Mouse (Mus musculus) forebrain, embryonic 10.5 days (tissue): ENCODE measurements around the gene Gm36245. TPM values are rescaled to one million over a fixed set of nuclear protein-coding genes. Genes with fewer than 3 reads are reported as not detected.

Experiments used
- DNase-seq: peaks from one replicate; pipeline ENCODE4 v3.0.0-alpha.2; 2017; ENCODE audit warnings: low spot score; ENCODE audit errors: extremely low spot score
- H3K27ac ChIP-seq: fragments of 300-500 bp; sonication (generic); 2 replicates; pipeline ENCODE4 v1.5.1; 2016; ENCODE audit warnings: mild to moderate bottlenecking
- H3K27me3 ChIP-seq: fragments of 300-500 bp; sonication (generic); 2 replicates; pipeline ENCODE4 v1.6.1; 2016; ENCODE audit warnings: mild to moderate bottlenecking; ENCODE audit not compliant: poor library complexity, severe bottlenecking
- H3K36me3 ChIP-seq: fragments of 300-500 bp; sonication (generic); replicated peaks from 2 replicates; pipeline ENCODE4 v1.6.1; 2016; ENCODE audit warnings: mild to moderate bottlenecking, moderate library complexity
- H3K4me1 ChIP-seq: fragments of 300-500 bp; sonication (generic); 2 replicates; pipeline ENCODE4 v1.6.1; 2016
- H3K4me3 ChIP-seq: fragments of 300-500 bp; sonication (generic); 2 replicates; pipeline ENCODE4 v1.5.1; 2016; ENCODE audit warnings: mild to moderate bottlenecking, moderate library complexity
- H3K9me3 ChIP-seq: fragments of 300-500 bp; sonication (generic); 2 replicates; pipeline ENCODE4 v1.6.1; 2016; ENCODE audit warnings: mild to moderate bottlenecking, moderate library complexity
- WGBS: fragments of 180-500 bp; shearing (Covaris S2); methylation state at CpG from one replicate; pipeline ENCODE4 v1.1.7; 2016; 5-methylcytosine and 5-hydroxymethylcytosine counted together
- polyA plus RNA-seq: library from polyadenylated mRNA; unstranded; fragments of >200 nt; fragmentation: Nextera tagmentation; extraction: Ambion mirVana; gene quantifications from 2 replicates; pipeline ENCODE4 v1.2.1, GENCODE M21; 2016

The Gm36245 gene
- not detected in 2 replicates for polyA plus RNA-seq

GRCm38 (mm10) chr15:77598958-77599357 is at the start of gene Gm36245:
Gene Gm36245 (plus strand): TSS chr15:77599258.
- 75% methylated on average over 1 of the region's 1 CpGs for WGBS
- no peaks in the 10 kb centered on the region for H3K36me3 ChIP-seq

GRCm38 (mm10) chr15:77561792-77562191 is 37.3 kb upstream of the Gm36245 start, which contains the start of gene 1700025B11Rik:
Gene 1700025B11Rik (minus strand): TSS chr15:77561892.
- DNase-seq, result no peak
- Histone ChIP-seq H3K4me1 (no peaks in the 10 kb centered on the region), H3K27me3 (no peaks in the 10 kb centered on the region), H3K9me3 (no peaks in the 10 kb centered on the region), H3K27ac (no peak within 1 kb of the TSS), H3K4me3 (no peak within 1 kb of the TSS), H3K36me3 (no peaks in the 10 kb centered on the region)

More at GRCm38 (mm10) chr15:77598958-77599357, at the start of gene Gm36245:
- no peak within 1 kb of the TSS for H3K4me3 ChIP-seq
- DNase-seq, result no peak
- no peaks in the 10 kb centered on the region for H3K9me3 ChIP-seq
- H3K27me3 ChIP-seq, result no peaks in the 10 kb centered on the region
- H3K4me1 ChIP-seq, result no peaks in the 10 kb centered on the region
- H3K27ac ChIP-seq, result no peak within 1 kb of the TSS

GRCm38 (mm10) chr15:77563219-77563618 is 35.8 kb upstream of the Gm36245 start:
- H3K27ac ChIP-seq, result no peak overlapping the region
- H3K4me1 ChIP-seq, result no peaks in the 10 kb centered on the region
- H3K27me3 ChIP-seq, result no peaks in the 10 kb centered on the region
- no peak overlapping the region for H3K4me3 ChIP-seq
- H3K36me3 ChIP-seq, result no peaks in the 10 kb centered on the region
- no peak for DNase-seq
- H3K9me3 ChIP-seq, result no peaks in the 10 kb centered on the region

- H3K4me3 ChIP-seq, result no peak overlapping the region
- H3K9me3 ChIP-seq, result peaks cover 4% of the 10 kb centered on the region
- DNase-seq, result no peak
- H3K36me3 ChIP-seq, result no peaks in the 10 kb centered on the region
- WGBS, result 90% methylated on average over 2 of the region's 2 CpGs
- H3K27me3 ChIP-seq, result no peaks in the 10 kb centered on the region
- no peak overlapping the region for H3K27ac ChIP-seq
- H3K4me1 ChIP-seq, result no peaks in the 10 kb centered on the region
These were observed 20.3 kb upstream of the Gm36245 start for GRCm38 (mm10) chr15:77578801-77579200.

- H3K9me3 ChIP-seq, result peaks cover 6% of the 10 kb centered on the region
- H3K27ac ChIP-seq, result no peak overlapping the region
- no peak overlapping the region for H3K4me3 ChIP-seq
- H3K36me3 ChIP-seq, result no peaks in the 10 kb centered on the region
- no peak for DNase-seq
- no peaks in the 10 kb centered on the region for H3K27me3 ChIP-seq
- 88% methylated on average over 4 of the region's 4 CpGs for WGBS
- H3K4me1 ChIP-seq, result no peaks in the 10 kb centered on the region
These were observed 19.7 kb upstream of the Gm36245 start for GRCm38 (mm10) chr15:77579311-77579710.

- no peaks in the 10 kb centered on the region for H3K4me1 ChIP-seq
- 70% methylated on average over 1 of the region's 1 CpGs for WGBS
- no peaks in the 10 kb centered on the region for H3K27me3 ChIP-seq
- H3K27ac ChIP-seq, result no peak overlapping the region
- H3K9me3 ChIP-seq, result peaks cover 6% of the 10 kb centered on the region
- DNase-seq, result no peak
- H3K36me3 ChIP-seq, result no peaks in the 10 kb centered on the region
- no peak overlapping the region for H3K4me3 ChIP-seq
These were observed 17.4 kb upstream of the Gm36245 start for GRCm38 (mm10) chr15:77581681-77582080.

GRCm38 (mm10) chr15:77587026-77587425 is 12.0 kb upstream of the Gm36245 start:
- no peaks in the 10 kb centered on the region for H3K4me1 ChIP-seq
- peaks cover 6% of the 10 kb centered on the region for H3K9me3 ChIP-seq
- H3K27me3 ChIP-seq, result no peaks in the 10 kb centered on the region
- H3K27ac ChIP-seq, result no peak overlapping the region
- no peaks in the 10 kb centered on the region for H3K36me3 ChIP-seq
- DNase-seq, result no peak
- no peak overlapping the region for H3K4me3 ChIP-seq

GRCm38 (mm10) chr15:77588981-77589380 is 10.1 kb upstream of the Gm36245 start:
- DNase-seq, result no peak
- Histone ChIP-seq H3K27me3 (no peaks in the 10 kb centered on the region), H3K4me1 (no peaks in the 10 kb centered on the region), H3K27ac (no peak overlapping the region), H3K36me3 (no peaks in the 10 kb centered on the region), H3K9me3 (0 out of 2 replicates have a peak, but pooled peaks cover under 1% of the 10 kb centered on the region), H3K4me3 (no peak overlapping the region)

- no peaks in the 10 kb centered on the region for H3K9me3 ChIP-seq
- no peaks in the 10 kb centered on the region for H3K36me3 ChIP-seq
- DNase-seq, result no peak
- WGBS, result 84% methylated on average over 2 of the region's 2 CpGs
- H3K4me3 ChIP-seq, result no peak overlapping the region
- no peaks in the 10 kb centered on the region for H3K4me1 ChIP-seq
- no peaks in the 10 kb centered on the region for H3K27me3 ChIP-seq
- H3K27ac ChIP-seq, result no peak overlapping the region
These were observed 8.2 kb upstream of the Gm36245 start for GRCm38 (mm10) chr15:77590881-77591280.

GRCm38 (mm10) chr15:77593557-77593956 is 5.5 kb upstream of the Gm36245 start:
- Histone ChIP-seq H3K4me1 (no peaks in the 10 kb centered on the region), H3K9me3 (no peaks in the 10 kb centered on the region), H3K4me3 (no peak overlapping the region), H3K36me3 (no peaks in the 10 kb centered on the region), H3K27me3 (no peaks in the 10 kb centered on the region), H3K27ac (no peak overlapping the region)
- DNase-seq, result no peak
- WGBS, result 88% methylated on average over 1 of the region's 1 CpGs

- Histone ChIP-seq H3K27ac (no peak within 1 kb of the TSS), H3K9me3 (no peaks in the 10 kb centered on the region)
These were observed 3.1 kb upstream of the Gm36245 start, which contains the start of gene Apol10b for GRCm38 (mm10) chr15:77595961-77596360. Gene Apol10b (minus strand): TSS chr15:77596125.

GRCm38 (mm10) chr15:77598429-77598828 is 629 bp upstream of the Gm36245 start:
- no peak overlapping the region for H3K27ac ChIP-seq
- no peaks in the 10 kb centered on the region for H3K4me1 ChIP-seq
- H3K9me3 ChIP-seq, result no peaks in the 10 kb centered on the region
- no peaks in the 10 kb centered on the region for H3K27me3 ChIP-seq
- H3K36me3 ChIP-seq, result no peaks in the 10 kb centered on the region
- 82% methylated on average over 3 of the region's 3 CpGs for WGBS
- DNase-seq, result no peak
- no peak overlapping the region for H3K4me3 ChIP-seq

More at GRCm38 (mm10) chr15:77595961-77596360, 3.1 kb upstream of the Gm36245 start, which contains the start of gene Apol10b:
- Histone ChIP-seq H3K36me3 (no peaks in the 10 kb centered on the region), H3K4me3 (no peak within 1 kb of the TSS), H3K27me3 (no peaks in the 10 kb centered on the region), H3K4me1 (no peaks in the 10 kb centered on the region)
- no peak for DNase-seq
- WGBS, result 71% methylated on average over 5 of the region's 5 CpGs

GRCm38 (mm10) chr15:77606069-77606468 is 7.0 kb downstream of the Gm36245 start:
- no peaks in the 10 kb centered on the region for H3K36me3 ChIP-seq
- no peaks in the 10 kb centered on the region for H3K27me3 ChIP-seq
- H3K4me3 ChIP-seq, result no peak overlapping the region
- WGBS, result 95% methylated on average over 3 of the region's 3 CpGs
- DNase-seq, result no peak
- no peaks in the 10 kb centered on the region for H3K4me1 ChIP-seq
- no peak overlapping the region for H3K27ac ChIP-seq
- no peaks in the 10 kb centered on the region for H3K9me3 ChIP-seq

- Histone ChIP-seq H3K4me3 (no peak overlapping the region), H3K27me3 (no peaks in the 10 kb centered on the region), H3K27ac (no peak overlapping the region), H3K36me3 (no peaks in the 10 kb centered on the region), H3K4me1 (no peaks in the 10 kb centered on the region), H3K9me3 (no peaks in the 10 kb centered on the region)
- no peak for DNase-seq
- 85% methylated on average over 1 of the region's 1 CpGs for WGBS
These were observed 25.7 kb downstream of the Gm36245 start for GRCm38 (mm10) chr15:77624710-77625109.
